In the genomic region with DNA sequence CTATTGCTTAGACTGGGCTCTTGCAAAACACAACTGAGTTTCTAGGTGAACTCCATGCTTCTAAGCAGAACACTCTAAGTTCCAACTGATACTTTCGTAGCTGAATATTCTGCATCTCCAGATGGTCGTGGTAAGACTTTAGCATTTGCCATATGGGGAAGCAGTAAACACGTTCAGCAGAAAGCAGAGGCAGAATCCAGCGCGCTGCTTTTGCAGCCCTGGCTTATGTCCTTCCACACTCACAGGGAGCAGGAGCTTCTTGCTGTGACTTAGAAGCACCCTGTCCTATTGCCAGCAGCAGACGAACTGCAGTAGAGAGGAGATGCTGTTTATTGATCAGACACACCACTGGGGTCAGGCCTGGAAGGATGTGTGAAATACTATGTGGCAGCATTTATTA, we compare ENCODE assay signal across 13 mouse cellular contexts.
A peak's percentile ranks its signal among the peaks of the same experiment; 100 is the strongest.
DNase-seq lines count a peak whose midpoint lies in the region; ATAC-seq lines count a peak whose summit lies in the region.
"Had no signal": no experiment of that assay in that cellular context is flagged by ENCODE, and none has a peak within 500 bp of the region (broad histone marks: within the 10 kb centered on the region; RNA-seq: fewer than 3 reads in every experiment).

No protein-coding gene starts in this region.

- H3K4me3 ChIP-seq in hindbrain, embryonic 15.5 days, result no peak overlapping the region
- H3K4me3 ChIP-seq in hindbrain, embryonic 12.5 days, result no peak overlapping the region
- H3K4me3 ChIP-seq: intestine, embryonic 15.5 days; liver, embryonic 13.5 days had no signal

- ATAC-seq in hindbrain, embryonic 15.5 days (ENCODE audit: low FRiP score, low read depth), result no peak
- no peak for ATAC-seq in hindbrain, embryonic 12.5 days (ENCODE audit: low FRiP score)
- ATAC-seq: intestine, embryonic 15.5 days had no signal

- intact Hi-C loops in left cerebral cortex, postnatal 25 days (cut with DNase I), result loop anchor here (5.0 kb wide), 1 partner anchor 118 kb away; a partner anchor contains a TSS

- no peaks in the 10 kb centered on the region for H3K27me3 ChIP-seq in hindbrain, embryonic 15.5 days
- H3K27me3 ChIP-seq in hindbrain, embryonic 12.5 days, result no peaks in the 10 kb centered on the region
- H3K27me3 ChIP-seq: intestine, embryonic 15.5 days; liver, embryonic 13.5 days had no signal

- WGBS in hindbrain, embryonic 15.5 days, result 69% methylated on average over 6 of the region's 6 CpGs
- WGBS in hindbrain, embryonic 12.5 days, result 90% methylated on average over 6 of the region's 6 CpGs

- no peak overlapping the region for H3K4me2 ChIP-seq in hindbrain, embryonic 15.5 days
- H3K4me2 ChIP-seq in hindbrain, embryonic 12.5 days (replicated peaks), result no peak overlapping the region
- H3K4me2 ChIP-seq: intestine, embryonic 15.5 days; liver, embryonic 13.5 days had no signal

- H3K9ac ChIP-seq in hindbrain, embryonic 15.5 days, result no peak overlapping the region
- no peak overlapping the region for H3K9ac ChIP-seq in hindbrain, embryonic 12.5 days
- H3K9ac ChIP-seq: intestine, embryonic 15.5 days; liver, embryonic 13.5 days had no signal

- H3K9me3 ChIP-seq in hindbrain, embryonic 15.5 days, result no peaks in the 10 kb centered on the region
- no peaks in the 10 kb centered on the region for H3K9me3 ChIP-seq in hindbrain, embryonic 12.5 days (replicated peaks)
- H3K9me3 ChIP-seq: intestine, embryonic 15.5 days; liver, embryonic 13.5 days had no signal

- peaks cover 2% of the 10 kb centered on the region; the same call in 1 of the 2 replicates for H3K4me1 ChIP-seq in hindbrain, embryonic 15.5 days (replicated peaks)
- no peaks in the 10 kb centered on the region for H3K4me1 ChIP-seq in hindbrain, embryonic 12.5 days
- H3K4me1 ChIP-seq: intestine, embryonic 15.5 days; liver, embryonic 13.5 days had no signal

- H3K36me3 ChIP-seq in hindbrain, embryonic 15.5 days, result no peaks in the 10 kb centered on the region
- no peaks in the 10 kb centered on the region for H3K36me3 ChIP-seq in hindbrain, embryonic 12.5 days
- H3K36me3 ChIP-seq: intestine, embryonic 15.5 days; liver, embryonic 13.5 days had no signal

- peak overlapping the region; percentile 28; the same call in 1 of the 2 replicates for H3K27ac ChIP-seq in hindbrain, embryonic 15.5 days (replicated peaks)
- no peak overlapping the region for H3K27ac ChIP-seq in hindbrain, embryonic 12.5 days
- H3K27ac ChIP-seq: intestine, embryonic 15.5 days; liver, embryonic 13.5 days had no signal

- DNase-seq in brain, embryonic 18.5 days (ENCODE audit: low read depth, low spot score), result peak; percentile 34
- DNase-seq in frontal cortex, postnatal 36 days (ENCODE audit: low spot score in 2 of 2), result peak; percentile 68 to 83
- DNase-seq in left cerebral cortex, postnatal 25 days (ENCODE audit: low spot score in 2 of 2), result peak; percentile 66 to 93
- DNase-seq in spleen, adult 18-20 months, result no peak
- DNase-seq in kidney, postnatal 25 days, result no peak
- DNase-seq in natural killer cell, adult 2 months (ENCODE audit: low spot score in 2 of 2), result no peak
- DNase-seq: gastrocnemius, postnatal 36 days; kidney, postnatal 36 days; liver, embryonic 13.5 days; lung, postnatal 4 days had no signal

Comparison
In these comparisons a context has a peak if more than half of its experiments do, and no peak if none do; other contexts are left out.
1. DNase-seq: peak in brain, embryonic 18.5 days (single experiment), frontal cortex, postnatal 36 days (2 of 2) and left cerebral cortex, postnatal 25 days (2 of 2); none in spleen, adult 18-20 months (0 of 2), kidney, postnatal 25 days (0 of 2) and natural killer cell, adult 2 months (0 of 2).